Mouse (Mus musculus) embryo, embryonic 11.5 days (tissue): Measurements from ENCODE around the gene Gm28308.
A peak's percentile ranks its signal among the peaks of the same experiment; 100 is the strongest.

ENCODE experiments used
- DNase-seq: peaks from one replicate; pipeline ENCODE4 v3.0.0-alpha.2; 2012; ENCODE audit warnings: low read depth, low spot score

The Gm28308 gene

GRCm38 (mm10) chr6:52183311-52184080, 29.6 kb downstream of the Gm28308 start:
- DNase-seq = no peak

GRCm38 (mm10) chr6:52182793-52183192, 30.3 kb downstream of the Gm28308 start:
- DNase-seq = no peak

DNA sequence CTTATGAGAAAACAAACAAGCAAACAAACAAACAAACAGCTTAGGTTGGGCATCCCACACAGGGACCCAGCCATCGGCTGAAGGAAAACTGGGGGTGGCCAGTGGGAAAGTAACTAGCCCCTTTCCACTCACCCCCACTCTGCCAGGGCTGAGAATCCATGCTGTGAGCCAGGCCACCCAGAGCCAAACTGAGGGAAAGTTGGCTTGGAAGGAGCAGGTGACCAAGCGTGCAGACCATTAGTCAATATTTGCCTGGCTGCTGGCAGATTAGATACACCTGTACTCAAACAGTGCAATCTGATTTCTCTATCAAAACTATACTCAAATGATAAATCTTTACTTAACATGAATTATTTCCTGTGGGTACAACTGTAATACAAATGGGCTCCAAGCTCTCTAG, 31.1 kb downstream of the Gm28308 start:
- no peak for DNase-seq

GRCm38 (mm10) chr6:52180726-52181125, 32.4 kb downstream of the Gm28308 start:
- DNase-seq = no peak

- no peak for DNase-seq
Observed at GRCm38 (mm10) chr6:52180213-52180710, 32.9 kb downstream of the Gm28308 start.

DNA sequence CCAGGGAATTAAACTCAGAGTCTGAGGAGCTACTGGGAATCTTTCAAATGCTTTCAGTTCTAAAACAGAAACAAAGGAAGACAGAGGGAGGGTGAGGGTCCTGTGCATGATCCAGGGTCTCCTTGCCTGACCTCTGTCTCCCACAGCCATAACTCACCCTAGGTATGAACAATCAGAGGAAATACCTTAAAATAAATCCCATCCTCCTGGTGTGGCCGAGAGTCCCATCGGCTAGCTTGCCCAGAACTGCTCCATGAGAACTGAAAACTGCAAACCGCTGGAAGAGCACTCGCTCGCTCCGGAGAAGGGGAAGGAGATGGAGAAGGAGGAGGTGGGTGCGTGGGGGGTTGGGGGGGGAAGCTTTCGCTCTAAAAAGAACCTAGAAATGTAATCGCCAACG, 33.4 kb downstream of the Gm28308 start:
- no peak for DNase-seq

DNA sequence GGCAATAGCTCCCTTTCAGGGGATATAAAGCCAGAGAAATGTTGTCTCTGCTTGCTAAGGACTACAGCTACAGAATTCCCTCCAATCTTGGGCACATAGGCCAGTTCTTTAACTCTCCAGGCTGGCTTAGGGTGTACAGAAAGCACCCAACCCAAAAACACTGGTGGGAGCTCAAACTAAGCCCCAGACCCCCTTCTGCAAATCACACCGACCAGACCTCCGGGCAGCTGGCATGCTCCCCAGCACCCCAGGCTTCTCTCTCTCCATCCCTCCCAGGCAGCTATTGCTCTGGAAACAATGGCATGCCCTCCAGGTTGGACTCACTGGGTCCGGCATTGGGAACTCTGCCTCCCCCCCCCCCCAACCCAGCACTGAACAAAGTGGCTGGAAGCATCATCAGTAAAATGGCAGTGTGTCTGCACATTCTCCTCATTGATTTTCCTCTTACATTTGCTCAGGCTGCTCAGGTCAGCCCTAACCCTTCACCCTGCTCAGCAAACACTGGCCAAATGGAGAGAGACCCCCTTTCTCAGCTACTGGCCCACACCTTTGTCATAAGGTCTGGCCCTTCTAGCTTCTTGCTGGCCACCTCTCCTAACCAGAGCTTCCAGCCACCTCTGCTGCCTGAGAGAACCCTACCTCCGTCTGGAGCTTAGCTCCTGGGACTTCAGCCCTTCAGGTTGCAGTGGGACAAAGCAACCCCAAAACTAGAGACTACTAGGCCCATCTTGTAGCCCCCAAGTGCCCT, 34.0 kb downstream of the Gm28308 start:
- no peak for DNase-seq

DNA sequence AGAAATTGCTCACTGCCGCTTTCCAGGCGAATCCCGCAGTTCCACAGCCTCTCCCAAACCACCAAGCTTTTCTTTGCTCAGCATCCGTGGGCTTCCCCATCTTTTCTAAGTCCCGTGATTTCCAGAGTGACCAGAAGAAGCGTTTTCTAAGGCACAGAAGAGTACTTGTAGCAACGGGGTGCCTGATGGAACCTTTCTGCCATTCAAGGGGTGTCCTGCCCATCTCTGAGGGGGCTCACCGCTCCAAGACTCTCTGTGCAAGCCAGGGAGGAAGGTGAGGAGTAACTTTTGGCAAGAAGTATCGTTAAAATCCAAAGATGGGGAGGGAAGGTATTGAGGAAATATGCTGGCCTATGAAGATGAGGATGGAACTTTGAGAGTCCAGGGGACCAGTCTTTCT, 35.3 kb downstream of the Gm28308 start:
- DNase-seq = no peak

DNA sequence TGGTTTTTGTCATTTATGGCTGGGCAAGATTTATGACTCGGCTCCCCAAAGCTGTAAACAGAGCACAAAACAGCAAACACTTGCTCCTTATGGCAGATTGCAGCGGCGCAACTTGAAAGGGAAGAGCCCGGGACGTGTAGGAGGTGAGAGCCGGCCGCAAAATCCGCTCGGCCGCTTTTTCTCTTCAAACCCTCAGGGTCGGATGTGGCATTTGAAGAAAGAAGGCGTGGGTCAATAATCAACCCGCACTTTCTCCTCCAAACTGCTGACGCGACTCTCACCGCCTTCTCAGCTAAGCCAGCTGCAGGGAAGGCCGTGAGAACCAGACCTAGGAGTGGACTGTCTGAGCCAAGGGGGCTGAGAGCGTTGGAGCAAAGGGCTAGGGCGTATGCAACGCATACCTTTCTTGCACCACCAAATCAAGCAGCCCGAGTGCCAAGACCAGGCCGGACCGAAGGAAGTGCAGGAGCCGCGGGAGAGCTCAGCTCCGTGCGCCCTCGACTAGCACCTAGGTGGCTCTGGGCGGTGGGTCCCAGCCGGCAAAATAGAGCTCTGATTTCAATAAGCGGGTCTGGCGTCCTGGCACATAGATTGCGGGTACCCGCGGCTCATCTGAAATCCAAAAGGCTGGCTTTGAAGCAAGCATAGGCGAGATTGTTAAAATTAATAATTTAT, 35.9 kb downstream of the Gm28308 start, which contains the start of gene 5730596B20Rik:
TSS of gene 5730596B20Rik (plus strand) at position 438 of the 675 bp plus-strand sequence.
- DNase-seq = no peak

GRCm38 (mm10) chr6:52176391-52176790, 36.7 kb downstream of the Gm28308 start:
- DNase-seq = no peak

DNA sequence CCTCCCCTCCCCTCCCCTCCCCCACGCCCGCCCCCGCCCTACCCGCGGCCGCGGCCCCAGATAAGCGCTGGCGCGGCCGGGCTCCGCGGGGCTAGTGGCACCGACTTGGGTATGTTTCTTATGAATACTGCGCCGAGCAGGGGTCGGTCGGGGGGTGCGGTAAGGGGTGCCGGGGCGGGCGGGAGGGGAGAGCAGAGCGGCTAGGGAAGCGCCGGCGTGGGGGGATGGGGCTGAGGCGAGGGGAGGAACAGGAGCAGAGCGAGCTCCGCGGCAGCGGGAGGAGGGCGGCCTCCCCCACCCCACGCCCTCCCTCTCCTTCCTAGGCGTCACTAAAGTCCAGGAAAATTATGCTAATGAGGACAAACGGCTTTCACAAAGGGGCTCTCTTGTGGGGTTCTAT, 37.3 kb downstream of the Gm28308 start:
- no peak for DNase-seq

DNA sequence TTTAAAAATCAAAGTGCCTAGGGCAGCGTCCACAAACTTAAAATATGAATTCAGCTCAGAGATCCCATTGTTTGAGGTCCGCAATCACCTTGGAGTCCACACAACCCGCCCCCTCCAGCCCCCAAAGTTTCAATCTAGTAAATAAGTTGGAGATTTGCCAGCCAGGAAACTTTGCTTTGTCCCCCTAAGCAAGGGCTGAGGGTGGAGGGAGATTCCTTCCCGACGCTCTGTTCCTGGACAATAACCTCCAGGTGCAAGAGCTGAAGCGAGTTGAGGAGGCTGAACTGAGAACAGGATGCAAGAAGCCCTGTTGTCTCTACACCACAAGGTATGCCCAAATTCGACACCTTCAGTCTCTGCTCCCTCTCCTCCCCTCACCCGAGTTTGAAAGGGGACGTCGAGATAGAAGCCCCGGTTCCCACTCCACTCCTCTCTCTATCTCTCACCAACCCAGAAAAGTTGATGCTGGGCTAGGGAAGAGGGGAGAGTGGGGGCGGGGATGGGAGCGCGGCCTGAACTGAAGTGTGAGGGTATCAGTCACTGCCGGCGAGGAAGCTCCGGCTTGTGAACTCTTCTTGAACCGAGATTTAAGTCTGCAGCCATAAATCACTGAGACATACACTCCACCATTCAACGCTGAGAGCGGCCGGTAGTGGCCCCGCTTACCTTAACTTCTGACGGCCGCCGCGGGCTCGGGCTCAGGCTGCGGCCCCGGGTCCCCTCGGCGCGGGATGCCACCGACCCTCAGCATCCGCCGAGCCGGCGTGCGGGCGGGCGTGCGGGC, 38.0 kb downstream of the Gm28308 start:
- no peak for DNase-seq

- DNase-seq = no peak
Observed at GRCm38 (mm10) chr6:52173648-52174047, 39.5 kb downstream of the Gm28308 start.

GRCm38 (mm10) chr6:52172501-52172900, 40.6 kb downstream of the Gm28308 start:
- DNase-seq = peak; percentile 89

DNA sequence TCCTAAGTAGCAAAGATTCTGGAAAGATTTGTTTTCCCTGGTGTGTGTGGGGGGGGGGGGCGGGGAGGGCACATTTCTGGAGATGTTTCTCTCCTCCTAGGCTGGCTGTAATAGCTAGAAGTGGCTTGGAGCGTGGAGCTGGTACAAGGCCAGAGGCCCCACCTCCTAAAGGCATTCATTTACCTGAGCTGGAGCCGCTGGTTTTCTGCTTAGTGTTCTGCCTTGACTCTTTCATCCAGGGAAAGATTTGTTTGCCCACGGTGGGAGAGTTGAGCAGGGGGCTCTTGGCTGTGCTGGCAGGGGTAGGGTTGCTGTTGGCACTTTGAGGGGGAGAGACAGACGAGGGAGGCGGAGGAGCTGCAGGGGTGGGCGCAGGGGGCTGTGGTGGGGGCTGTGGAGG, 41.2 kb downstream of the Gm28308 start:
- no peak for DNase-seq

- no peak for DNase-seq
Observed at GRCm38 (mm10) chr6:52171331-52171730, 41.8 kb downstream of the Gm28308 start.

- DNase-seq = no peak
Observed at GRCm38 (mm10) chr6:52170898-52171223, 42.3 kb downstream of the Gm28308 start.

GRCm38 (mm10) chr6:52170166-52170897, 42.8 kb downstream of the Gm28308 start:
- no peak for DNase-seq

DNA sequence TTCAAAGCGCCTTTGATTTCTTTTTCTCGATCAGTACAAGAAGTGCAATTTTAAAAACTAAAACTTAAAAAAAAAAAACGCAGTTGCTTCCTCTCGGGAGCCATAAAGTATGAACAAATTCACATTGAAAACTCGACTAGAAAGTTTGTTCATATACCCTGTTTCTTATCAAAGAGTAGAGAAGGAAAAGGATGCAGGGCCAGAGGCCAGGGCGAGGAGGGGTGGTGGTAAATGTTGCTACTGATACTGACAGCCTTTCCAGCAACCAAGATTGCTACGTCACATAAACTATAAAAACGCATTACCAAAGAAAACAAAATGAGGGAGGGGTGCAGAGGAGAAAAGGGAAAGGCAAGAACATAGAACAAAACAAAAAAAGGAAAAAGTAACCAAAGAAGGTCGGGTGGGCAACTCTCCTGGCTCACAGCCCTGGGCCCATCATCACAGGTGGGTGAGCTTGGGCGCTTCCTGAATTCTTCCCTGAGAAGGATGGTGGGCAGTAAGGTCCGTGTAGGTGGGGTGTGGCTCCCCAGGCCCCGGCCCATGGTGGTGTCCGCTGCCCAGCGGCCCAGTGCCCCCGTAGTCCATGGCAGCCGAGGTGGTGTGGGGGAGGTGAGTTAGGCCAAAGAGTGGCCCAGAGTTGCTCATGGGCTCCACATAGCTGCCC, 43.5 kb downstream of the Gm28308 start:
- DNase-seq = no peak
